Mouse (Mus musculus) layer of hippocampus, adult 9-10 months (tissue): ENCODE results near the gene Hoxd4.

Experiments
- DNase-seq: peaks from one replicate; pipeline ENCODE4 v3.0.0; 2022; ENCODE audit warnings: low spot score

Gene Hoxd4

GRCm38 (mm10) chr2:74679596-74679971 is 32.1 kb upstream of the Hoxd4 start:
- DNase-seq = no peak

- DNase-seq = no peak
These were observed 31.7 kb upstream of the Hoxd4 start for GRCm38 (mm10) chr2:74679980-74680379.

GRCm38 (mm10) chr2:74680561-74681398 is 30.9 kb upstream of the Hoxd4 start:
- DNase-seq = no peak

- DNase-seq = no peak
These were observed 29.9 kb upstream of the Hoxd4 start for GRCm38 (mm10) chr2:74681594-74682531.

- no peak for DNase-seq
These were observed 28.9 kb upstream of the Hoxd4 start for GRCm38 (mm10) chr2:74682796-74683195.

GRCm38 (mm10) chr2:74683471-74683951 is 28.2 kb upstream of the Hoxd4 start:
- DNase-seq = no peak

- DNase-seq = no peak
These were observed 27.6 kb upstream of the Hoxd4 start for GRCm38 (mm10) chr2:74684106-74684505.

- no peak for DNase-seq
These were observed 26.6 kb upstream of the Hoxd4 start for GRCm38 (mm10) chr2:74685059-74685603.

GRCm38 (mm10) chr2:74686301-74686987 is 25.3 kb upstream of the Hoxd4 start:
- DNase-seq = no peak

GRCm38 (mm10) chr2:74686988-74687697 is 24.6 kb upstream of the Hoxd4 start:
- DNase-seq = no peak

GRCm38 (mm10) chr2:74687698-74688555 is 23.8 kb upstream of the Hoxd4 start:
- DNase-seq = no peak

GRCm38 (mm10) chr2:74688795-74689573 is 22.7 kb upstream of the Hoxd4 start:
- DNase-seq = no peak

- DNase-seq = no peak
These were observed 22.0 kb upstream of the Hoxd4 start for GRCm38 (mm10) chr2:74689574-74690337.

- DNase-seq = no peak
These were observed 21.4 kb upstream of the Hoxd4 start for GRCm38 (mm10) chr2:74690338-74690716.

GRCm38 (mm10) chr2:74691022-74691951 is 20.4 kb upstream of the Hoxd4 start, which contains the start of gene Hoxd10:
Gene Hoxd10, plus strand, starts transcription at chr2:74691924.
- no peak for DNase-seq

GRCm38 (mm10) chr2:74691995-74692807 is 19.5 kb upstream of the Hoxd4 start:
- DNase-seq = no peak
